Mouse (Mus musculus): ENCODE data around the gene Grm1. TPM values are rescaled to one million over a fixed set of nuclear protein-coding genes. Genes with fewer than 3 reads are reported as not detected.

Grm1 gene
- polyA plus RNA-seq, 1 experiment from 2014 or later: 0.64 TPM

GRCm38 (mm10) chr10:10701326-10701725 is 380.8 kb downstream of the Grm1 start:
- Histone ChIP-seq H3K4me2 (ENCODE audit: low read depth, low read length, severe bottlenecking) (no peak overlapping the region), H3K27me3 (ENCODE audit: control insufficient read depth, insufficient read depth, low read length) (no peaks in the 10 kb centered on the region), H3K4me3 (ENCODE audit: low read depth, low read length) (no peak overlapping the region), H3K27ac (ENCODE audit: low read depth, low read length) (no peak overlapping the region), H3K4me1 (replicated peaks; ENCODE audit: control insufficient read depth, insufficient read depth, low read length) (no peaks in the 10 kb centered on the region), H3K36me3 (ENCODE audit: control insufficient read depth, insufficient read depth, low read length) (no peaks in the 10 kb centered on the region), H3K9ac (ENCODE audit: low read length) (no peak overlapping the region), H3K9me3 (ENCODE audit: control insufficient read depth, low read length) (no peaks in the 10 kb centered on the region)
- no peak for DNase-seq (ENCODE audit: low spot score)
- WGBS: 78% methylated on average over 1 of the region's 1 CpGs
- no peak for ATAC-seq (replicated peaks; ENCODE audit: low FRiP score)

GRCm38 (mm10) chr10:10700903-10701302 is 381.3 kb downstream of the Grm1 start:
- Histone ChIP-seq H3K4me1 (replicated peaks; ENCODE audit: control insufficient read depth, insufficient read depth, low read length) (no peaks in the 10 kb centered on the region), H3K4me2 (ENCODE audit: low read depth, low read length, severe bottlenecking) (no peak overlapping the region), H3K9ac (ENCODE audit: low read length) (no peak overlapping the region), H3K4me3 (ENCODE audit: low read depth, low read length) (no peak overlapping the region), H3K27me3 (ENCODE audit: control insufficient read depth, insufficient read depth, low read length) (no peaks in the 10 kb centered on the region), H3K27ac (ENCODE audit: low read depth, low read length) (no peak overlapping the region), H3K36me3 (ENCODE audit: control insufficient read depth, insufficient read depth, low read length) (no peaks in the 10 kb centered on the region), H3K9me3 (ENCODE audit: control insufficient read depth, low read length) (no peaks in the 10 kb centered on the region)
- no peak for ATAC-seq (replicated peaks; ENCODE audit: low FRiP score)
- DNase-seq (ENCODE audit: low spot score): no peak
- 78% methylated on average over 1 of the region's 1 CpGs for WGBS

GRCm38 (mm10) chr10:10697497-10697896 is 384.7 kb downstream of the Grm1 start:
- 85% methylated on average over 6 of the region's 6 CpGs for WGBS
- no peaks in the 10 kb centered on the region for H3K4me1 ChIP-seq (replicated peaks; ENCODE audit: control insufficient read depth, insufficient read depth, low read length)
- no peak for ATAC-seq (replicated peaks; ENCODE audit: low FRiP score)

GRCm38 (mm10) chr10:10689668-10690223 is 392.4 kb downstream of the Grm1 start:
- H3K36me3 ChIP-seq (ENCODE audit: control insufficient read depth, insufficient read depth, low read length): no peaks in the 10 kb centered on the region
- 0 out of 2 replicates have a peak, but pooled peaks cover 2% of the 10 kb centered on the region for H3K4me1 ChIP-seq (replicated peaks; ENCODE audit: control insufficient read depth, insufficient read depth, low read length)
- peak overlapping the region; percentile 91 for H3K4me2 ChIP-seq (ENCODE audit: low read depth, low read length, severe bottlenecking)
- DNase-seq (ENCODE audit: low spot score) (no peak), ATAC-seq (replicated peaks; ENCODE audit: low FRiP score) (peak; percentile 64)
- H3K9me3 ChIP-seq (ENCODE audit: control insufficient read depth, low read length): no peaks in the 10 kb centered on the region
- H3K9ac ChIP-seq (ENCODE audit: low read length): peak overlapping the region; percentile 53
- WGBS: 9% methylated on average over 11 of the region's 11 CpGs
- H3K4me3 ChIP-seq (ENCODE audit: low read depth, low read length): peak overlapping the region; percentile 40
- no peaks in the 10 kb centered on the region for H3K27me3 ChIP-seq (ENCODE audit: control insufficient read depth, insufficient read depth, low read length)
- H3K27ac ChIP-seq (ENCODE audit: low read depth, low read length): no peak overlapping the region

More at GRCm38 (mm10) chr10:10697497-10697896, 384.7 kb downstream of the Grm1 start:
- Histone ChIP-seq H3K4me3 (ENCODE audit: low read depth, low read length) (no peak overlapping the region), H3K27me3 (ENCODE audit: control insufficient read depth, insufficient read depth, low read length) (no peaks in the 10 kb centered on the region), H3K27ac (ENCODE audit: low read depth, low read length) (no peak overlapping the region), H3K9me3 (ENCODE audit: control insufficient read depth, low read length) (no peaks in the 10 kb centered on the region), H3K9ac (ENCODE audit: low read length) (no peak overlapping the region), H3K36me3 (ENCODE audit: control insufficient read depth, insufficient read depth, low read length) (no peaks in the 10 kb centered on the region), H3K4me2 (ENCODE audit: low read depth, low read length, severe bottlenecking) (no peak overlapping the region)
- no peak for DNase-seq (ENCODE audit: low spot score)

- Histone ChIP-seq H3K27me3 (ENCODE audit: control insufficient read depth, insufficient read depth, low read length) (no peaks in the 10 kb centered on the region), H3K4me2 (ENCODE audit: low read depth, low read length, severe bottlenecking) (peak overlapping the region; percentile 91)
- 3% methylated on average over 35 of the region's 35 CpGs for WGBS
These were observed 393.1 kb downstream of the Grm1 start for GRCm38 (mm10) chr10:10688907-10689667.

GRCm38 (mm10) chr10:10681048-10681447 is 401.1 kb downstream of the Grm1 start, which contains the start of gene Gm10944:
Gene Gm10944, plus strand, starts transcription at chr10:10681348.
- H3K4me3 ChIP-seq (ENCODE audit: low read depth, low read length): no peak within 1 kb of the TSS
- no peaks in the 10 kb centered on the region for H3K4me1 ChIP-seq (replicated peaks; ENCODE audit: control insufficient read depth, insufficient read depth, low read length)
- no peak for DNase-seq (ENCODE audit: low spot score)
- H3K9ac ChIP-seq (ENCODE audit: low read length): no peak within 1 kb of the TSS
- H3K36me3 ChIP-seq (ENCODE audit: control insufficient read depth, insufficient read depth, low read length): no peaks in the 10 kb centered on the region
- ATAC-seq (replicated peaks; ENCODE audit: low FRiP score): no peak
- H3K9me3 ChIP-seq (ENCODE audit: control insufficient read depth, low read length): no peaks in the 10 kb centered on the region
- H3K27ac ChIP-seq (ENCODE audit: low read depth, low read length): no peak within 1 kb of the TSS
- no peak within 1 kb of the TSS for H3K4me2 ChIP-seq (ENCODE audit: low read depth, low read length, severe bottlenecking)
- no peaks in the 10 kb centered on the region for H3K27me3 ChIP-seq (ENCODE audit: control insufficient read depth, insufficient read depth, low read length)
- 91% methylated on average over 1 of the region's 1 CpGs for WGBS

More at GRCm38 (mm10) chr10:10688907-10689667, 393.1 kb downstream of the Grm1 start:
- DNase-seq (ENCODE audit: low spot score) (peak; percentile 66), ATAC-seq (replicated peaks; ENCODE audit: low FRiP score) (peak; percentile 77)
- Histone ChIP-seq H3K4me1 (replicated peaks; ENCODE audit: control insufficient read depth, insufficient read depth, low read length) (0 out of 2 replicates have a peak, but pooled peaks cover 2% of the 10 kb centered on the region), H3K9ac (ENCODE audit: low read length) (peak overlapping the region; percentile 53), H3K9me3 (ENCODE audit: control insufficient read depth, low read length) (no peaks in the 10 kb centered on the region), H3K36me3 (ENCODE audit: control insufficient read depth, insufficient read depth, low read length) (no peaks in the 10 kb centered on the region), H3K4me3 (ENCODE audit: low read depth, low read length) (peak overlapping the region; percentile 40), H3K27ac (ENCODE audit: low read depth, low read length) (no peak overlapping the region)

GRCm38 (mm10) chr10:10659976-10660375 is 422.2 kb downstream of the Grm1 start:
- 79% methylated on average over 3 of the region's 3 CpGs for WGBS
- H3K4me2 ChIP-seq (ENCODE audit: low read depth, low read length, severe bottlenecking): no peak overlapping the region
- H3K27me3 ChIP-seq (ENCODE audit: control insufficient read depth, insufficient read depth, low read length): no peaks in the 10 kb centered on the region
- H3K27ac ChIP-seq (ENCODE audit: low read depth, low read length): no peak overlapping the region
- ATAC-seq (replicated peaks; ENCODE audit: low FRiP score) (no peak), DNase-seq (ENCODE audit: low spot score) (no peak)
- no peak overlapping the region for H3K4me3 ChIP-seq (ENCODE audit: low read depth, low read length)
- no peaks in the 10 kb centered on the region for H3K9me3 ChIP-seq (ENCODE audit: control insufficient read depth, low read length)
- no peaks in the 10 kb centered on the region for H3K36me3 ChIP-seq (ENCODE audit: control insufficient read depth, insufficient read depth, low read length)
- no peaks in the 10 kb centered on the region for H3K4me1 ChIP-seq (replicated peaks; ENCODE audit: control insufficient read depth, insufficient read depth, low read length)
- H3K9ac ChIP-seq (ENCODE audit: low read length): no peak overlapping the region

GRCm38 (mm10) chr10:10659161-10659560 is 423.0 kb downstream of the Grm1 start:
- Histone ChIP-seq H3K27ac (ENCODE audit: low read depth, low read length) (no peak overlapping the region), H3K9ac (ENCODE audit: low read length) (no peak overlapping the region), H3K4me1 (replicated peaks; ENCODE audit: control insufficient read depth, insufficient read depth, low read length) (no peaks in the 10 kb centered on the region), H3K4me3 (ENCODE audit: low read depth, low read length) (no peak overlapping the region), H3K27me3 (ENCODE audit: control insufficient read depth, insufficient read depth, low read length) (no peaks in the 10 kb centered on the region), H3K36me3 (ENCODE audit: control insufficient read depth, insufficient read depth, low read length) (no peaks in the 10 kb centered on the region), H3K9me3 (ENCODE audit: control insufficient read depth, low read length) (no peaks in the 10 kb centered on the region), H3K4me2 (ENCODE audit: low read depth, low read length, severe bottlenecking) (no peak overlapping the region)
- ATAC-seq (replicated peaks; ENCODE audit: low FRiP score) (no peak), DNase-seq (ENCODE audit: low spot score) (no peak)
- 82% methylated on average over 3 of the region's 3 CpGs for WGBS

Data from forebrain, embryonic 11.5 days (tissue).